Mouse (Mus musculus) hindbrain, embryonic 14.5 days (tissue): ENCODE measurements around the gene Prss12. TPM values are rescaled to one million over a fixed set of nuclear protein-coding genes. Genes with fewer than 3 reads are reported as not detected.

ENCODE experiments used
- ATAC-seq: fragments of 200-750 bp; cut with Nextera tagmentation; 2 replicates; pipeline ENCODE4 v1.8.0; 2017; ENCODE audit warnings: moderate number of reproducible peaks, mild to moderate bottlenecking, moderate TSS enrichment, moderate library complexity; ENCODE audit not compliant: low FRiP score
- DNase-seq: peaks from one replicate; pipeline ENCODE4 v3.0.0-alpha.2; 2015; ENCODE audit warnings: low spot score
- H3K27ac ChIP-seq: fragments of 300-500 bp; sonication (generic); 2 replicates; pipeline ENCODE4 v1.5.1; 2014; ENCODE audit warnings: mild to moderate bottlenecking, moderate library complexity
- H3K27me3 ChIP-seq: fragments of 300-500 bp; sonication (generic); 2 replicates; pipeline ENCODE4 v1.6.1; 2014; ENCODE audit warnings: mild to moderate bottlenecking, low read length, mixed read lengths; ENCODE audit not compliant: control insufficient read depth, insufficient read depth
- H3K36me3 ChIP-seq: fragments of 300-500 bp; sonication (generic); replicated peaks from 2 replicates; pipeline ENCODE4 v1.6.1; 2014; ENCODE audit not compliant: control insufficient read depth, insufficient read depth
- H3K4me1 ChIP-seq: fragments of 300-500 bp; sonication (generic); replicated peaks from 2 replicates; pipeline ENCODE4 v1.6.1; 2014; ENCODE audit warnings: antibody characterized with exemption, low read length, mixed read lengths; ENCODE audit not compliant: control insufficient read depth, insufficient read depth
- H3K4me2 ChIP-seq: fragments of 300-500 bp; sonication (generic); replicated peaks from 2 replicates; pipeline ENCODE4 v1.6.1; 2014; ENCODE audit warnings: mild to moderate bottlenecking, moderate library complexity
- H3K4me3 ChIP-seq: fragments of 300-500 bp; sonication (generic); replicated peaks from 2 replicates; pipeline ENCODE4 v1.5.1; 2014; ENCODE audit warnings: mild to moderate bottlenecking, low read length
- H3K9ac ChIP-seq: fragments of 300-500 bp; sonication (generic); 2 replicates; pipeline ENCODE4 v1.6.1; 2014
- H3K9me3 ChIP-seq: fragments of 300-500 bp; sonication (generic); 2 replicates; pipeline ENCODE4 v1.6.1; 2016; ENCODE audit warnings: low read length; ENCODE audit not compliant: control insufficient read depth
- WGBS: fragments of 180-500 bp; shearing (Covaris S2); extraction: QIAGEN DNeasy Blood & Tissue Kit; methylation state at CpG from one replicate; pipeline ENCODE4 v1.1.7; 2014; 5-methylcytosine and 5-hydroxymethylcytosine counted together
- polyA plus RNA-seq: library from polyadenylated mRNA; unstranded; fragments of >200 nt; fragmentation: Nextera tagmentation; extraction: Ambion mirVana; gene quantifications from 2 replicates; pipeline ENCODE4 v1.2.1, GENCODE M21; 2014

The Prss12 gene
- polyA plus RNA-seq: 15.7 and 17.1 TPM in 2 replicates

DNA sequence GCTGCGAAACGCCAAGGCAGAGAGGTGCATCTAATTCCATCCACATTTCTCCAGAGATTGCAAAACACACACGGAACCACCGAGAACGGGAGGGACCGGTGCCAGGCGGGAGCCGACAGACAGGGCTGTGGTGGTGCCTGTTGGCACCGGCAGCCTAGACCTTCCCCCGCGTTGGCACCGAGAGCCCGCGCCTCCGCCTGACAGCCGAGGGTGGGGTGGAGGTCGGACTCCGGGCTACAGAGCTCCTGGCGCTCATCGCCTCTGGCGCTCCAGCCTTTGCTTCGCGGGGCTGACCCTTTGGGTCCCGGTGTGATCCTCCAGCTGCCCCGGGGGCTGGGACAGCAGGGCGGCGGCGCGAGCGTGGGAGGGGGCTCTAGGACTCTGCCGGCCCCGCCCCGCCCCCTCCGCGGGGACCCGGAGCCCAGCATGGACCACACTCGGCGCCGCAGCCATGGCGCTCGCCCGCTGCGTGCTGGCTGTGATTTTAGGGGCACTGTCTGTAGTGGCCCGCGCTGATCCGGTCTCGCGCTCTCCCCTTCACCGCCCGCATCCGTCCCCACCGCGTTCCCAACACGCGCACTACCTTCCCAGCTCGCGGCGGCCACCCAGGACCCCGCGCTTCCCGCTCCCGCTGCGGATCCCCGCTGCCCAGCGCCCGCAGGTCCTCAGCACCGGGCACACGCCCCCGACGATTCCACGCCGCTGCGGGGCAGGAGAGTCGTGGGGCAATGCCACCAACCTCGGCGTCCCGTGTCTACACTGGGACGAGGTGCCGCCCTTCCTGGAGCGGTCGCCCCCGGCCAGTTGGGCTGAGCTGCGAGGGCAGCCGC lies at the start of gene Prss12:
Prss12 (plus strand) TSS at position 206 of the 830 bp plus-strand sequence.
- H3K36me3 ChIP-seq: no peaks in the 10 kb centered on the region
- peak within 1 kb of the TSS; percentile 87 for H3K4me3 ChIP-seq
- WGBS: under 1% methylated on average over 79 of the region's 84 CpGs
- peak; percentile 81 for ATAC-seq
- peak within 1 kb of the TSS; percentile 83 for H3K9ac ChIP-seq
- peaks cover 12% of the 10 kb centered on the region; the same call in 1 of the 2 replicates for H3K4me1 ChIP-seq
- DNase-seq: peak; percentile 35
- peak within 1 kb of the TSS; percentile 100 for H3K4me2 ChIP-seq
- H3K27me3 ChIP-seq: peaks cover 6% of the 10 kb centered on the region; the same call in 1 of the 2 replicates
- H3K27ac ChIP-seq: no peak within 1 kb of the TSS
- peaks cover 5% of the 10 kb centered on the region; the same call in 1 of the 2 replicates for H3K9me3 ChIP-seq

DNA sequence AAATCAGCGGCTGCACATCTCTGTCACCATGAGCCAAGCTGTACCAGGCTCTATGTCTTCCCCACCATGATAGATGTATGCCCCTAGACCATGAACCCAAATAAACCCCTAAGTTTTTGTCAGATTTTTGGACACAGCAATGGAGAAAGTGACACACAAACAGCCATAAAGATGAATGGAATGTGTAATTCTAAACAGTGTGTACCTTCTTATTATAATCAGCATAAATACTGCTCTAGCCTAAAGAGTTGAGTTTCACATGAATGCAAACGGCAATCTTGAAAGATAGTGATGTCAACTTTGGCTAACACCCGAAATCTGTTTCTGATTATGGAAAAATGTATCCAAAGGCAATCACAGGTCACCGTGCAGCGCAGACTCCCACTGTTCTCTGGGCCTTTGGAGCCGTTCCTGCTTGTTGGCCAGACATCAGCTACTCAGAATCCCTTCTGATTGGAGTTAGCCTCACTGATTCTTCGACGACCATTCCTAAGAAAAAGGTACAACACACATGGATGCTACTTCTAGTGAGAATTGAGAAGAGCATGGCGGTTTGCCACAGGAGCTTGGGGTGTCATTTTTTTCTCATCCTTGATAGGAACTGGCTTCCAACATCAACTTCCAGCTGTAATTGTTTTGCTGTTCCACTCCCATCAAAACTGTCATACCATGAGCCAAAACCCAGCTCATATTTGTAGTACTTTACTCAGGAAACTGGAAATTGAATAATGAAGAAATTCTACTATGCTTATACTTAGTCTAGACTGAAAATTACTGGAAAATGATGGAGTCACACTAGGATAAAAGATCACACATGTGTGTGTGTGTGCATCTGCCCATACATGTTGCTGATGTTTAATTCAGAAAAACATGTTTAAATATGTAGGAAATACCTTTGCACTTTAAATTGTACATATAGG lies 48.9 kb upstream of the Prss12 start:
- 83% methylated on average over 9 of the region's 9 CpGs for WGBS
- no peaks in the 10 kb centered on the region for H3K4me1 ChIP-seq
- DNase-seq: no peak

DNA sequence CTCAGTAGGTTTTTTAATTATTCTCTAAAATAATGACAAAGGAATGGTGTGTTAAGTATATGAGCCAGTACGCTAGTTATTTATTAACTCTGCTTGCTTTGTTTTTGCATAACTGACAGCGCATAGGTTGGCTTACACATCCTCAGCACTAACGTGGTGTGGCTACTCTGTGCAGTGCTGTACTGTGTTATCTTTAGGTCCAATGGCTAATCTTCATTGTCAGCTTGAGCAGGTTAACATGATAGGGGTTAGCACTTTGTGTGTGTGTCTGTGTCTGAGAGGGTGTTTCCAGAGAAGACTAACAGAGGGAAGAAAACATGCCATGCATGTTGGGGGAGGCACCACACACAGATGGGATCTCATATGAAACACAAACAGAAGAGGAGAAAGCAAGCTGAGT lies 41.8 kb upstream of the Prss12 start:
- Histone ChIP-seq H3K27ac (no peak overlapping the region), H3K4me2 (no peak overlapping the region), H3K27me3 (no peaks in the 10 kb centered on the region), H3K36me3 (no peaks in the 10 kb centered on the region), H3K4me1 (no peaks in the 10 kb centered on the region), H3K4me3 (no peak overlapping the region), H3K9ac (no peak overlapping the region), H3K9me3 (no peaks in the 10 kb centered on the region)
- no peak for DNase-seq
- 81% methylated on average over 3 of the region's 3 CpGs for WGBS
- ATAC-seq: no peak

More for the DNA sequence above, 48.9 kb upstream of the Prss12 start:
- Histone ChIP-seq H3K27ac (no peak overlapping the region), H3K4me3 (no peak overlapping the region), H3K4me2 (no peak overlapping the region), H3K9ac (no peak overlapping the region), H3K36me3 (no peaks in the 10 kb centered on the region), H3K27me3 (no peaks in the 10 kb centered on the region), H3K9me3 (no peaks in the 10 kb centered on the region)
- no peak for ATAC-seq

DNA sequence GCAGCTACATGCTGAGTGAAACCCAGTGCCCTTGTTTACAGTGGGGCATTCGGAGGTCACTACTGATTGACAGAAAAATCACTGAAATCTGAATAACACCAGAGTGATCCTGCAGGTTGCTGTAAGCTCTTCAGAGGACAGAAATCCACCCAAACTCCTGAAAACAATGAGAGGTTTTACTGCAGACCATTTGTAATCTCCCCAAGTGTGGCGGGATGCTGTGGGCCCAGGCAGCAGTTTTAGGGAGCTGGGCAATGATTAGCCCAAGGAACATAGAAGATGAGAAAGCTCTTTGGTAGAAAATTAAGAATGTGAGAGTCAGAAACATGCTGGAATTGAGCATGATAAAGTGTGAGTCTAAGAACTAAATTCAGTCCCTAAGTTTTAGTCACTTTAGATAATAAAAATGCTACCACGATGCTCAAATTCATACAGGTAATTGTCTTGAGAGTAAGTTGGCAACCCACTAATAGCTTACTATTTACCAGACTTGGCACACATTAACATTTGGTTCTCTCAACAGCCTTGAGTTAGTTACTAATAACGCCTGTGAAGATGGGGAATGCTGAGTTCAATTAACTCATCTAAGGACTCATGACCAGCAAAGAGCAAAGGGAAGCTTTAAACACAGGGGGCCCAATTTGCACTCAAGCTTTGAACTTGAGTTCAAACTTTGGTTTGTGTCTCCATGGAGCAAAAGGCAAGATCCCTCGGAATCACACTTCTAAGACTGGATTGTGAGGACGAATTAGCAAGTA lies 34.7 kb upstream of the Prss12 start:
- Histone ChIP-seq H3K27ac (no peak overlapping the region), H3K4me1 (no peaks in the 10 kb centered on the region), H3K36me3 (no peaks in the 10 kb centered on the region), H3K9ac (no peak overlapping the region), H3K27me3 (no peaks in the 10 kb centered on the region), H3K4me3 (no peak overlapping the region), H3K9me3 (no peaks in the 10 kb centered on the region), H3K4me2 (no peak overlapping the region)
- ATAC-seq (no peak), DNase-seq (no peak)
- WGBS: 74% methylated on average over 6 of the region's 6 CpGs

DNA sequence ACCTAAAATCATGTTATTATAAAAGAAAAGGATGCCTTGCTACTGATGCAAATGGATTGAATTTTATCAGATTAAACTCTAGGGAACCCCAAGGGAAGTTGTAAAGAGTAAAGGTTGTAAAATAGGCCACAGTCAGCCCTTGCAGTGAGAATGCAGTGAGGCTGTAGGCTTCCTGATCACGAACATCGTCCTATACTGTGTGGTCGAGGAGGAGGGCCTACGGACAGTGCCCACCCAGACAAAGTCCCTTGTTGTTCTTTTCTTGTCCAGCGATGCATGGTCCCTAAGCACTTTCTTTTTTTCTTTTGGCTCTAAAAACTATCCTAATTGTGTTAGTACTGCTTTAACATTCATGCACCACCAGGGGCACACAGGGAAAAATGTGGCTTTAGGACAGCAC lies 33.5 kb upstream of the Prss12 start:
- Histone ChIP-seq H3K27ac (no peak overlapping the region), H3K27me3 (no peaks in the 10 kb centered on the region)
- no peak for ATAC-seq

DNA sequence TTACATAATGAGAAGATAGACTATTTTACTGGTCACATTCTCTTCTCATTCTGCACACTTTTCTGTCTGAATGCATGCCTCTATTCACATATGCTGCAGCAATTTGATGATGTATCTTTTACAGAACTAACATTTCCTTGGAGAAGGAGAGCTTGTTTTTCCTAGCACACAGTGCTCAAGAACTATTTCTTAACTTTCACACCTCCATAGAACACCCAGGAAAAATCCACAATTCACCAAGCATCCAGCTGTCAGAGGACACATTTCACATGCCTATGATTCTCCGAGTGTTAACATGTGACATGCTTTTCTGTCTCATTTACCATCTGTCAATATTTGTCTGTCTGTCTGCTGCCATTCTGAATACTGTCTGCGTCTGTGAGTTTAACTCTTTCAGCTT lies 21.1 kb upstream of the Prss12 start:
- DNase-seq (no peak), ATAC-seq (no peak)
- Histone ChIP-seq H3K4me3 (no peak overlapping the region), H3K27me3 (no peaks in the 10 kb centered on the region), H3K4me1 (no peaks in the 10 kb centered on the region), H3K27ac (no peak overlapping the region), H3K9me3 (no peaks in the 10 kb centered on the region), H3K36me3 (no peaks in the 10 kb centered on the region), H3K4me2 (no peak overlapping the region), H3K9ac (no peak overlapping the region)
- WGBS: 73% methylated on average over 2 of the region's 2 CpGs

More for the DNA sequence above, 33.5 kb upstream of the Prss12 start:
- H3K4me2 ChIP-seq: no peak overlapping the region
- WGBS: 33% methylated on average over 5 of the region's 5 CpGs
- H3K36me3 ChIP-seq: no peaks in the 10 kb centered on the region
- no peak for DNase-seq
- no peaks in the 10 kb centered on the region for H3K4me1 ChIP-seq
- H3K9ac ChIP-seq: no peak overlapping the region
- no peak overlapping the region for H3K4me3 ChIP-seq
- no peaks in the 10 kb centered on the region for H3K9me3 ChIP-seq

DNA sequence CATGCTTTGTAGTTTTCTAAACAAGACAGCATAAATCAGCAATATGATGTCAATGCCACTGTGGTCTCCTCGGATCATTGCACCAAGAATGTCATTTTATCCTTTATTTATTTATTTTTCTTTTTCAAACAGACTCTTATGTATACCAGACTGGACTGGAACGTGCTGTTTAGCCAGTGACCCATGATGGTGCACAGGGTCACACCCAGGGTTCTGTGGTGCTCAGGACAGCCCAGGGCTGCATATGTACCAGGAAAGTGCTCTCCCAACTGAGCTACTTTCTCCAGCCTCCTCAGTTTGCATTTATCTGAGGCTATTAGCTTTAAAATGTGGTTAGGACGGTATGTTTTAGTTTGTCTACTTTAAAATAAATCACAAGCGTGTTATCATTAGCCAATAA lies 18.7 kb upstream of the Prss12 start:
- no peak overlapping the region for H3K27ac ChIP-seq
- no peak overlapping the region for H3K9ac ChIP-seq
- H3K36me3 ChIP-seq: no peaks in the 10 kb centered on the region
- no peaks in the 10 kb centered on the region for H3K27me3 ChIP-seq
- H3K9me3 ChIP-seq: no peaks in the 10 kb centered on the region
- ATAC-seq (no peak), DNase-seq (no peak)
- WGBS: 71% methylated on average over 4 of the region's 4 CpGs
- H3K4me3 ChIP-seq: no peak overlapping the region
- no peak overlapping the region for H3K4me2 ChIP-seq
- no peaks in the 10 kb centered on the region for H3K4me1 ChIP-seq

DNA sequence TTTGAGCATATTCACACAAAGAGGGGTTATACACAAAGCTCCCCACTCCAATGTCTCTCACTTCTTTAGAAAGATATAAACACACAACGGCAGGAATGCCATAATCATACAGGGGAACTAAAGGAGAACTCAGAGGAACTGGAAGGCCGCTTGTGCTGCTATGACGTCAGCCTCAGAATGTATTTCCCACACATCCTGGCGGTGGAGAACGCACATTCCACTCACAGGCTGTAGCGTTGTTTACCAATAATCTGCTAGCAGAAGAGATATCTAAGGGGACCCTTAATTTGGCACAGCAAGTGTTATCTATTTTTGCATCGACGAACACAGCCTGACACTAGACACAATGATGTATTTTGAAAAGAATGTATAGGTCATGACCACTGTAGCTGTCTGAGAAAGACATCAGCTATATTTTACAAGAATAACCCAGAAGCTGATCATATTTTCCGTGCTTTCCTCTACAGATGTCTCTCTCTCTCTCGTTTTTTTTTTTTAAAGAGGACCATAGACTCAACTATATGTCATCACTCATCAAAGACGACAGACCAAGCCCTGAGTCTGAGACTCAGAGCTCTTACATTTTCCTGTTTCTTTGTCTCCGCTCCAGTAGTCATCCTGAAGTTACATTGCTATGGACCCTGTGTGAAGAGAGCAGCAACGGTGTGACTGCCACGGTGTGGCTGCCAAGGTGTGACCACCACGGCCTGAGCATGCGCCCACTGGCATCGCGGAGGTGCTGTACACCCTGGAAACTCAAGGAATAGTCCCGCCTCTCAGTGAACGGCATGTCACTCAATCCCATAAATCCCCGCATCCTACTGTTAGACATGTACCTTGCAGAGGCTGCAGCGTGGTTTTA lies 16.9 kb upstream of the Prss12 start:
- WGBS: 85% methylated on average over 22 of the region's 22 CpGs
- ATAC-seq: no peak

More for the DNA sequence above, 16.9 kb upstream of the Prss12 start:
- no peaks in the 10 kb centered on the region for H3K27me3 ChIP-seq
- H3K4me3 ChIP-seq: no peak overlapping the region
- H3K36me3 ChIP-seq: no peaks in the 10 kb centered on the region
- no peaks in the 10 kb centered on the region for H3K9me3 ChIP-seq
- no peak for DNase-seq
- no peak overlapping the region for H3K27ac ChIP-seq
- H3K4me2 ChIP-seq: no peak overlapping the region
- no peaks in the 10 kb centered on the region for H3K4me1 ChIP-seq
- H3K9ac ChIP-seq: no peak overlapping the region
